Mouse (Mus musculus): ENCODE measurements around the gene Klf13. TPM values are rescaled to one million over a fixed set of nuclear protein-coding genes. Genes with fewer than 3 reads are reported as not detected.

The Klf13 gene
- total and polyA plus RNA-seq, 3 experiments, result 1.7 to 9.7 (median 3.7) TPM

DNA sequence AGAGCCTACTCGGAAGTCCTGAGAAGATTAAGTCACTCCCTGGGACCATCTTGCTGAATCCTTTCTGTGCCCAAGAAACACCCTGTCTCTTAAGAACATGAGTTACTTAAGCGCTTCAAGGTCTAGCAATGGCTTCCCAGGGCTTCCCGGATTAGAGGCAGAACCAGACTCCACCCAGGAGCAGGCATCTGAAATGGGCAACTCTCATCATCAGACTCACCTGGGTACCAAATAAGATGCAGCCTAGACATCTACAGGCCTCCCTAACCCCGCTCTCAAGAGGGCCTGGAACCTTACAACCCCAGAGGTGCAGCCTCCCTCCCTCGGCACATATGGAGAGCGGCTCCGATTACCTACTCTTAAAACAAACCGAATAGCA, 2.9 kb downstream of the Klf13 start:
- H3K79me2 ChIP-seq (replicated peaks; ENCODE audit: control insufficient read depth, extremely low read depth, insufficient read depth, poor library complexity, severe bottlenecking), result peaks cover 9% of the 10 kb centered on the region
- H3K4me2 ChIP-seq (ENCODE audit: insufficient read depth, low read depth, poor library complexity, severe bottlenecking), result peak overlapping the region; percentile 21; the same call in 1 of the 2 replicates
- no peak overlapping the region for H3K27ac ChIP-seq (ENCODE audit: insufficient read depth, low read depth)
- peaks cover 9 to 42% of the 10 kb centered on the region in 2 experiments for H3K4me1 ChIP-seq (ENCODE audit: control insufficient read depth in 1 of 2, insufficient read depth in 2 of 2)
- DNase-seq (ENCODE audit: extremely low read depth), result no peak
- in situ Hi-C loops (cut with MboI; ENCODE audit: low pct_ligation_motif_present, low pct_unique_long_range_greater_than_20kb, low sequenced_read_pairs), result no loop called here
- peak overlapping the region; percentile 64; the same call in 1 of the 2 replicates for H3K9ac ChIP-seq (ENCODE audit: insufficient read depth, low read depth)
- no peaks in the 10 kb centered on the region for H3K27me3 ChIP-seq (replicated peaks)
- H3K9me3 ChIP-seq (replicated peaks; ENCODE audit: low read length), result no peaks in the 10 kb centered on the region
- peak overlapping the region; percentile 77 to 93 (median 79) for H3K4me3 ChIP-seq (replicated peaks in 1 of 3; ENCODE audit: low read depth in 2 of 3, low read length in 2 of 3, poor library complexity in 1 of 3)
- H3K36me3 ChIP-seq (replicated peaks in 1 of 2; ENCODE audit: control insufficient read depth in 1 of 2, insufficient read depth in 1 of 2, low read length in 1 of 2), result peaks cover 0 to 3% of the 10 kb centered on the region in 2 experiments
- no peak for TF ChIP-seq RAD21 (IDR thresholded peaks at IDR 0.05; ENCODE audit: low read depth, low read length)
- TF ChIP-seq ZNF384 (IDR thresholded peaks at IDR 0.05; ENCODE audit: low read depth, low read length), result no peak
- no peak for TF ChIP-seq CHD2 (IDR thresholded peaks at IDR 0.05; ENCODE audit: low read length)
- TF ChIP-seq MAZ (IDR thresholded peaks at IDR 0.05; ENCODE audit: low read depth, low read length), result no peak
- TF ChIP-seq TBP (conservative IDR thresholded peaks at IDR 0.05; ENCODE audit: low read depth, low read length), result no peak
- no peak for TF ChIP-seq HCFC1 (IDR thresholded peaks at IDR 0.05; ENCODE audit: low read depth, low read length)
- TF ChIP-seq MXI1 (IDR thresholded peaks at IDR 0.05; ENCODE audit: low read depth, low read length), result no peak
- TF ChIP-seq MAX (IDR thresholded peaks at IDR 0.05; ENCODE audit: low read length), result no peak
- dilution Hi-C loops (cut with MboI; ENCODE audit: extremely low pct_ligation_motif_present, extremely low pct_unique_long_range_greater_than_20kb, low sequenced_read_pairs), result no loop called here

GRCm38 (mm10) chr7:63934530-63934929, 4.2 kb downstream of the Klf13 start:
- Histone ChIP-seq H3K4me2 (ENCODE audit: insufficient read depth, low read depth, poor library complexity, severe bottlenecking) (no peak overlapping the region), H3K36me3 (replicated peaks in 1 of 2; ENCODE audit: control insufficient read depth in 1 of 2, insufficient read depth in 1 of 2, low read length in 1 of 2) (peaks cover 0 to 3% of the 10 kb centered on the region in 2 experiments), H3K79me2 (replicated peaks; ENCODE audit: control insufficient read depth, extremely low read depth, insufficient read depth, poor library complexity, severe bottlenecking) (peaks cover 9% of the 10 kb centered on the region), H3K4me3 (replicated peaks in 1 of 3; ENCODE audit: low read depth in 2 of 3, low read length in 2 of 3, poor library complexity in 1 of 3) (no peak overlapping the region), H3K9me3 (replicated peaks; ENCODE audit: low read length) (no peaks in the 10 kb centered on the region), H3K9ac (ENCODE audit: insufficient read depth, low read depth) (no peak overlapping the region), H3K27me3 (replicated peaks) (no peaks in the 10 kb centered on the region), H3K27ac (ENCODE audit: insufficient read depth, low read depth) (no peak overlapping the region), H3K4me1 (ENCODE audit: control insufficient read depth in 1 of 2, insufficient read depth in 2 of 2) (peaks cover 7 to 46% of the 10 kb centered on the region in 2 experiments)
- TF ChIP-seq TBP (conservative IDR thresholded peaks at IDR 0.05; ENCODE audit: low read depth, low read length), result no peak
- no peak for TF ChIP-seq ETS1 (conservative IDR thresholded peaks at IDR 0.05; ENCODE audit: low read depth, low read length)
- no peak for TF ChIP-seq MEF2A (IDR thresholded peaks at IDR 0.05; ENCODE audit: borderline replicate concordance, low read depth, low read length)
- TF ChIP-seq JUN (IDR thresholded peaks at IDR 0.05; ENCODE audit: insufficient read depth, low read depth, low read length), result no peak
- TF ChIP-seq ZKSCAN1 (IDR thresholded peaks at IDR 0.05; ENCODE audit: borderline replicate concordance, low read depth, low read length), result no peak
- TF ChIP-seq POLR2A (IDR thresholded peaks at IDR 0.05; ENCODE audit: low read depth, low read length), result no peak
- no peak for TF ChIP-seq KAT2A (IDR thresholded peaks at IDR 0.05; ENCODE audit: insufficient replicate concordance, low read length)
- no peak for TF ChIP-seq CTCF (conservative IDR thresholded peaks at IDR 0.05 in 1 of 2, IDR thresholded peaks at IDR 0.05 in 1 of 2; ENCODE audit: low read depth in 2 of 2, low read length in 2 of 2)
- TF ChIP-seq NRF1 (IDR thresholded peaks at IDR 0.05; ENCODE audit: low read depth, low read length), result no peak
- no peak for TF ChIP-seq SMC3 (IDR thresholded peaks at IDR 0.05; ENCODE audit: low read depth, low read length)
- TF ChIP-seq RAD21 (IDR thresholded peaks at IDR 0.05; ENCODE audit: low read depth, low read length), result no peak
- TF ChIP-seq MAX (IDR thresholded peaks at IDR 0.05; ENCODE audit: low read length), result no peak
- TF ChIP-seq JUND (conservative IDR thresholded peaks at IDR 0.05; ENCODE audit: low read depth, low read length), result no peak
- TF ChIP-seq MAFK (IDR thresholded peaks at IDR 0.05; ENCODE audit: insufficient replicate concordance, low read length), result no peak
- TF ChIP-seq EP300 (IDR thresholded peaks at IDR 0.05; ENCODE audit: low read length), result no peak
- dilution Hi-C loops (cut with MboI; ENCODE audit: extremely low pct_ligation_motif_present, extremely low pct_unique_long_range_greater_than_20kb, low sequenced_read_pairs) (no loop called here), in situ Hi-C loops (cut with MboI; ENCODE audit: low pct_ligation_motif_present, low pct_unique_long_range_greater_than_20kb, low sequenced_read_pairs) (no loop called here)
- no peak for DNase-seq (ENCODE audit: extremely low read depth)

Measured in CH12.LX (cell line).